Mouse (Mus musculus) splenic B cell, adult 2 months (primary cell): Measurements from ENCODE around the gene Sipa1l1.
"Not testable (repeated sequence)": the region's sequence is repeated elsewhere in the genome, so short reads cannot be mapped to it uniquely, and the experiment has no call there.

Experiments used
- DNase-seq: peaks from one replicate; pipeline ENCODE4 v3.0.0-alpha.2; 2011; ENCODE audit warnings: low read depth, low spot score
- H3K27me3 ChIP-seq: 2 replicates; pipeline ENCODE4 v1.6.1; 2012; ENCODE audit warnings: mild to moderate bottlenecking, low read length, moderate library complexity, mixed read lengths; ENCODE audit not compliant: control insufficient read depth, poor library complexity, insufficient read depth, severe bottlenecking
- H3K36me3 ChIP-seq: 2 replicates; pipeline ENCODE4 v1.6.1; 2012; ENCODE audit warnings: mild to moderate bottlenecking, low read length, moderate library complexity, mixed read lengths; ENCODE audit not compliant: control insufficient read depth, poor library complexity, insufficient read depth, severe bottlenecking

The Sipa1l1 gene

GRCm38 (mm10) chr12:82477826-82478225, 308.7 kb downstream of the Sipa1l1 start:
- Histone ChIP-seq H3K36me3 (no peaks in the 10 kb centered on the region), H3K27me3 (no peaks in the 10 kb centered on the region)
- no peak for DNase-seq

GRCm38 (mm10) chr12:82478256-82478655, 309.1 kb downstream of the Sipa1l1 start:
- no peak for DNase-seq
- no peaks in the 10 kb centered on the region for H3K27me3 ChIP-seq
- no peaks in the 10 kb centered on the region for H3K36me3 ChIP-seq

- Histone ChIP-seq H3K27me3 (no peaks in the 10 kb centered on the region), H3K36me3 (no peaks in the 10 kb centered on the region)
- DNase-seq = no peak
These were observed 310.3 kb downstream of the Sipa1l1 start for GRCm38 (mm10) chr12:82479393-82479792.

- not testable (repeated sequence) for H3K27me3 ChIP-seq, DNase-seq, H3K36me3 ChIP-seq
These were observed 311.3 kb downstream of the Sipa1l1 start for GRCm38 (mm10) chr12:82480425-82480824.

GRCm38 (mm10) chr12:82485466-82485865, 316.3 kb downstream of the Sipa1l1 start:
- Histone ChIP-seq H3K27me3 (no peaks in the 10 kb centered on the region), H3K36me3 (no peaks in the 10 kb centered on the region)
- no peak for DNase-seq

- Histone ChIP-seq H3K36me3 (no peaks in the 10 kb centered on the region), H3K27me3 (no peaks in the 10 kb centered on the region)
- DNase-seq = no peak
These were observed 317.9 kb downstream of the Sipa1l1 start for GRCm38 (mm10) chr12:82486829-82487560.

- no peaks in the 10 kb centered on the region for H3K27me3 ChIP-seq
- peak; percentile 81 for DNase-seq
These were observed 320.0 kb downstream of the Sipa1l1 start for GRCm38 (mm10) chr12:82489093-82489492.

GRCm38 (mm10) chr12:82489621-82490020, 320.5 kb downstream of the Sipa1l1 start:
- Histone ChIP-seq H3K27me3 (no peaks in the 10 kb centered on the region), H3K36me3 (no peaks in the 10 kb centered on the region)
- DNase-seq = no peak

More at GRCm38 (mm10) chr12:82489093-82489492, 320.0 kb downstream of the Sipa1l1 start:
- H3K36me3 ChIP-seq = no peaks in the 10 kb centered on the region

GRCm38 (mm10) chr12:82492456-82492855, 323.3 kb downstream of the Sipa1l1 start:
- no peaks in the 10 kb centered on the region for H3K27me3 ChIP-seq
- H3K36me3 ChIP-seq = no peaks in the 10 kb centered on the region

GRCm38 (mm10) chr12:82493260-82493659, 324.1 kb downstream of the Sipa1l1 start:
- H3K27me3 ChIP-seq, DNase-seq, H3K36me3 ChIP-seq: not testable (repeated sequence)

More at GRCm38 (mm10) chr12:82492456-82492855, 323.3 kb downstream of the Sipa1l1 start:
- no peak for DNase-seq

- Histone ChIP-seq H3K36me3 (no peaks in the 10 kb centered on the region), H3K27me3 (no peaks in the 10 kb centered on the region)
- no peak for DNase-seq
These were observed 326.8 kb downstream of the Sipa1l1 start for GRCm38 (mm10) chr12:82495936-82496335.

- no peaks in the 10 kb centered on the region for H3K27me3 ChIP-seq
- no peaks in the 10 kb centered on the region for H3K36me3 ChIP-seq
- DNase-seq = no peak
These were observed 328.9 kb downstream of the Sipa1l1 start for GRCm38 (mm10) chr12:82497866-82498631.

GRCm38 (mm10) chr12:82498701-82499100, 329.6 kb downstream of the Sipa1l1 start:
- H3K27me3 ChIP-seq = no peaks in the 10 kb centered on the region
- DNase-seq = no peak
- H3K36me3 ChIP-seq = no peaks in the 10 kb centered on the region

GRCm38 (mm10) chr12:82499731-82500130, 330.6 kb downstream of the Sipa1l1 start:
- DNase-seq = no peak
- H3K27me3 ChIP-seq = no peaks in the 10 kb centered on the region

More at GRCm38 (mm10) chr12:82499731-82500130, 330.6 kb downstream of the Sipa1l1 start:
- H3K36me3 ChIP-seq = no peaks in the 10 kb centered on the region
